Comparison of ENCODE assay signal across 8 mouse cellular contexts in the genomic region with DNA sequence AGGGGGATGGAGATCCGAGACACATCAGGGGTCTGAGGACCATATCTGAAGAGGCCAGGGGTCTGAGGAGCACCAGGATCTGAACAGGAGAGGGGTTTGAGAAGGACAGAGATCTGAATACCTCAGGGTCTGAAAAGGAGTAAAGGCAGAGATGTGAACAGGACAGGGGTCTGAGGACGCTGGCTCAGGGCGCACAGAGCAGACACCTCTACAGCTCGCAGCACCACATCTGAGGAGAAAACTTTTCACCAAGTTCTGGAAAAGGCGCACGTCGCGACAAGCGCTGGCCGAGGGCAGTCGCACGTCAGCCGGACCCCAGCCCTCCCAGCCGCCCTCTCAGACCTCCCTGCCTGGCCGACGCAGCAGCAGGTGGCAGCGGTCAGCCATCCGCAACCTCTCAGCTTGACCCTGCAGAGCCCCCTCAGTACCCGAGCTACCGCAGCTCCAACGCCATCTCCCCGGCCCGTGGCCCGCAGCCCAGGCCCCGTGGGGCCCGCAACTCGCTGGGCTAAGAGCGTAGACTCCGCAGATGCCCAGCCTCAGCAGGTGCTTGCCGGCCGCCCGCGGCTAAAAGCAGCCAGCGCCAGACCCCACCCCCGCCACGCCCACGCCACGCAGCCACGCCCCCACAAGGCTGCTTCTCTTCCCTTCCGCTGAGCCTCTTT. TPM values are rescaled to one million over a fixed set of nuclear protein-coding genes. Genes with fewer than 3 reads are reported as not detected.
DNase-seq lines count a peak whose midpoint lies in the region; ATAC-seq and TF ChIP-seq lines count a peak whose summit lies in the region.

No protein-coding gene starts in this region.

- TF ChIP-seq CTCF in E14TG2a.4 (conservative IDR thresholded peaks at IDR 0.05; ENCODE audit: low read length), result no peak

- peak overlapping the region; percentile 99 for H3K4me2 ChIP-seq in heart, embryonic 12.5 days
- H3K4me2 ChIP-seq in forebrain, embryonic 14.5 days (ENCODE audit: low read length), result peak overlapping the region; percentile 86
- H3K4me2 ChIP-seq in liver, embryonic 16.5 days (ENCODE audit: low read depth, low read length), result peak overlapping the region; percentile 98

- peak overlapping the region; percentile 82 for H3K9ac ChIP-seq in heart, embryonic 12.5 days
- H3K9ac ChIP-seq in forebrain, embryonic 14.5 days (ENCODE audit: low read length), result peak overlapping the region; percentile 63
- peak overlapping the region; percentile 84 for H3K9ac ChIP-seq in liver, embryonic 16.5 days (ENCODE audit: low read depth, low read length)

- H3K9me3 ChIP-seq in heart, embryonic 12.5 days (replicated peaks), result no peaks in the 10 kb centered on the region
- H3K9me3 ChIP-seq in E14TG2a.4 (ENCODE audit: low read length), result no peaks in the 10 kb centered on the region
- H3K9me3 ChIP-seq in forebrain, embryonic 14.5 days (replicated peaks; ENCODE audit: control insufficient read depth, low read length), result no peaks in the 10 kb centered on the region
- H3K9me3 ChIP-seq in liver, embryonic 16.5 days (replicated peaks; ENCODE audit: control insufficient read depth, low read length), result no peaks in the 10 kb centered on the region

- H3K4me3 ChIP-seq in heart, embryonic 12.5 days, result peak overlapping the region; percentile 59
- peak overlapping the region; percentile 94 for H3K4me3 ChIP-seq in E14TG2a.4 (replicated peaks; ENCODE audit: low read length)
- H3K4me3 ChIP-seq in forebrain, embryonic 14.5 days (ENCODE audit: low read depth, low read length), result peak overlapping the region; percentile 50
- peak overlapping the region; percentile 79 for H3K4me3 ChIP-seq in liver, embryonic 16.5 days (ENCODE audit: low read depth, low read length)

- no peaks in the 10 kb centered on the region; the same call in 1 of the 2 replicates for H3K27me3 ChIP-seq in heart, embryonic 12.5 days (replicated peaks)
- peaks cover 9% of the 10 kb centered on the region; the same call in 1 of the 2 replicates for H3K27me3 ChIP-seq in E14TG2a.4 (ENCODE audit: insufficient read depth, low read length)
- H3K27me3 ChIP-seq in forebrain, embryonic 14.5 days (replicated peaks; ENCODE audit: control insufficient read depth, insufficient read depth, low read length), result no peaks in the 10 kb centered on the region
- no peaks in the 10 kb centered on the region for H3K27me3 ChIP-seq in liver, embryonic 16.5 days (ENCODE audit: control insufficient read depth, insufficient read depth, low read depth, low read length)

- DNase-seq in heart, postnatal 4 days, result no peak
- DNase-seq in forebrain, embryonic 14.5 days (ENCODE audit: low spot score), result no peak
- DNase-seq in ovary, postnatal 10 days (ENCODE audit: low spot score), result no peak
- no peak for DNase-seq in embryo, embryonic 10.5 days (ENCODE audit: low spot score)
- DNase-seq in kidney, postnatal 10 days, result no peak

- peaks cover 15% of the 10 kb centered on the region for H3K4me1 ChIP-seq in heart, embryonic 12.5 days (replicated peaks)
- peaks cover 54% of the 10 kb centered on the region for H3K4me1 ChIP-seq in E14TG2a.4 (replicated peaks; ENCODE audit: low read depth, low read length)
- peaks cover 5% of the 10 kb centered on the region; the same call in 1 of the 2 replicates for H3K4me1 ChIP-seq in forebrain, embryonic 14.5 days (ENCODE audit: control insufficient read depth, insufficient read depth, low read length)
- H3K4me1 ChIP-seq in liver, embryonic 16.5 days (ENCODE audit: control insufficient read depth, low read depth, low read length), result peaks cover 26% of the 10 kb centered on the region

- ATAC-seq in heart, embryonic 12.5 days (ENCODE audit: insufficient number of reproducible peaks, low FRiP score), result peak; percentile 1; the same call in 1 of the 2 replicates
- no peak; the same call in 1 of the 2 replicates for ATAC-seq in forebrain, embryonic 14.5 days
- peak; percentile 0; the same call in 1 of the 2 replicates for ATAC-seq in liver, embryonic 16.5 days (ENCODE audit: low read depth)

- H3K36me3 ChIP-seq in heart, embryonic 12.5 days, result no peaks in the 10 kb centered on the region
- peaks cover 11% of the 10 kb centered on the region; the same call in 1 of the 2 replicates for H3K36me3 ChIP-seq in E14TG2a.4 (ENCODE audit: insufficient read depth, low read length)
- H3K36me3 ChIP-seq in forebrain, embryonic 14.5 days (ENCODE audit: control insufficient read depth, insufficient read depth, low read length), result no peaks in the 10 kb centered on the region
- H3K36me3 ChIP-seq in liver, embryonic 16.5 days (ENCODE audit: control insufficient read depth, insufficient read depth), result no peaks in the 10 kb centered on the region

- H3K27ac ChIP-seq in heart, embryonic 12.5 days (ENCODE audit: poor library complexity, severe bottlenecking), result peak overlapping the region; percentile 67
- H3K27ac ChIP-seq in forebrain, embryonic 14.5 days (ENCODE audit: low read depth, low read length), result peak overlapping the region; percentile 75; the same call in 1 of the 2 replicates
- peak overlapping the region; percentile 78 for H3K27ac ChIP-seq in liver, embryonic 16.5 days (ENCODE audit: low read length)

- WGBS in heart, embryonic 12.5 days, result 1% methylated on average over 40 of the region's 40 CpGs
- WGBS in forebrain, embryonic 14.5 days, result under 1% methylated on average over 38 of the region's 40 CpGs
- WGBS in liver, embryonic 16.5 days (ENCODE audit: insufficient replicate concordance), result 1% methylated on average over 38 of the region's 40 CpGs

RNA-seq across cellular contexts. Expression of gene Tbc1d14, which starts 11.7 kb away (rescaled TPM):
- polyA plus RNA-seq in heart, embryonic 12.5 days (2016; fragmentation: Nextera tagmentation; extraction: Ambion mirVana), result 20.0 and 22.3 TPM in 2 replicates
- total RNA-seq in heart, postnatal 4 days (2021), result 10 to 100 TPM; 20.6 to 22.6 TPM
- 92.7 and 114 TPM in 2 replicates for polyA plus RNA-seq in forebrain, embryonic 14.5 days (2014; fragmentation: Nextera tagmentation; extraction: Ambion mirVana)
- polyA plus RNA-seq in liver, embryonic 16.5 days (2015; fragmentation: Nextera tagmentation; extraction: Ambion mirVana), result 8.1 and 9.3 TPM in 2 replicates
